Mouse (Mus musculus) 3T3-L1 (cell line): ENCODE results near the gene Mapk11.

Source experiments
- DNase-seq: peaks from one replicate; pipeline ENCODE4 v3.0.0-alpha.2; 2015; ENCODE audit warnings: low read depth, low spot score

Gene Mapk11

DNA sequence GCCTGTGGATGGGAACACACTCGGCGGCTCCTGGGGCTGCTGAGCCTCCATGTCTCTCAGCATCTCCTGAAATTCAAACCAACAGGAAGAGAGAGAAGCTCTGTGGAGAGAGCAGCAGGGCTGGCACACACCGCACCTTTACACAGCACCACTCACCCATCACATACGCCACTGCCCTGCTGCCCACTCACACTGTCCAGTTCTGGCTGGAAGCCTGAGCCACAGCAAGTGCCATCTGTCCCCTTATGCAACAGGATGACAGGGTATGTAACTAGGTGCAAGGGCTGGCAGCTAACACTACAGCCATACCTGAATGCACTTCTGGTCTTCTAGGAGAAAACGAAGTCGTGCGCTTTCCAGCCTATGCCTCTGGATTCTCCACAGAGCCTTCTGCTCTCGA is 45.0 kb downstream of the Mapk11 start:
- no peak for DNase-seq

DNA sequence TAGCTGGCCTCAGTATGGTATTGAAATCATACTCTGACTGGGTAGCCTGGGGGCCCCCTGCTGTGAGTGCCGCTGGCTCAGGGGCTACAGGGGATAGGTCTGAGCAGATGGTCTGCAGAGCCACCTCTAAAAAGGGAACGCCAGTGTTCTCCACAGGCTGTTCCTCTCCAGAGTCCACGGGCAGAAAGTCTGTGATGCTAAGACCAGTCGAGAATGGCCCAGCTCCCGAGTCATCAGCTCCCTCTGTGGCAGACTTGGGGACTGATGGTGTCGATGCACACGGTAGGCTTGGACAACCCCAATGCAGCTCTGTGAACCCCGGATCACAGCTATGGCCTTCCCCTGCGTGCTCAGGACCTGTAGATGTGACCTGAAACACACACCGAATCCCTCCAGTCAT is 45.5 kb downstream of the Mapk11 start:
- DNase-seq: no peak

DNA sequence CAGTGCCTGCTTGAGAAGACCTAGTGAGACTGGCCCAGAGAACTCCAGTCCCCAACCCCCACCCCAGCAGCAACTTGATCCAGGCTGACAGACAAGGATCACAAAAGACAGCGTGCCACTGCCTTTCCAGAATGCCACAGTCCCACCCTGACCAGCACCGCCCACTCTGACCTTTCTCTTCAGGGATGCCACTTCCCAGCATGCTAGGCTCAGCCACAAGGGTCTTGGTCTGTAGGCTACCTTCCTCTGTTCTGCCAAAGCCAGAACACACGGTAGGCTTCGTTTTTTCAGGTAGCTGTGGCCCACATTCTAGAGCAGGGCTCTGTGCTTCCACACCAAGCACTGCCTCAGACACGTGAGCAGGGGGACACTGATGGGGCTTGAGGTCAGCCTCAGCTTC is 46.8 kb downstream of the Mapk11 start:
- DNase-seq: no peak

DNA sequence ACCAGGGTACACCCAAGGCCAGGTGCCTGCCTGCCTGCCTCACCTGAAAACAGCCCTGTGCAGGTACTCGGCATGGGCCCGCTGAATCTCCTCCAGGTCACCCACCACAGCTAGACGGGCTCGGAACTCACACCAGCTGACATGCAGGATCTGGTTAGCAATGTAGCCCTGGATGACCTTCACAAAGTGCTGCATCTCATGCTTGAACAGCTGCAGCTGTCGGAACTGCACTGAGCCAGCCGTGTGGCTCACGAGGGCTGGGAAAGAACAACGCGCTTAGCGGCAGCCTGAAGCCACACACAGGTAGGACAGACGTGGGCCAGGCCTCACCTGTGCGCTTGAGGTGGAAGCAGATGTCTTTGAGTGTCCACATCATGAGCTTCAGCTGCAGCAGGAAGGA is 48.6 kb downstream of the Mapk11 start:
- DNase-seq: no peak

DNA sequence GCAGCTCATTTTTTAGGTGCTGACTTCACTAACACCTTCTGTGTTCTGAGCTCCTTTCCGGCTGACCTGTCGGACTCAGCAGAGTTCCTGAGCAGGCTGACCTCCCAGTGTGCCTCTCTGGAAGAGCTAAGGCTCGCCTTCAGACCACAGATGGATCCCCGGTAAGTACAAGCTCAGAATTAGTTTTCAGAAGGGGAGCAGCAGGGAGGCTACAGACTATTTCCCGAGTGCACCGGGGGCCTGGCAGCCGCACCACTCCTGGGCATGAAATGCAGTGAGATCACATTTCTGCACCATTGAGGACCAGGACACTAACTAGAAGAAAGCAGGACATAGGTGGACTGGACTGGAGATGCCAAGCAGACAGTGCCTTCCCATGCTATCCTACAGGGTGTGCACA is 50.8 kb downstream of the Mapk11 start:
- no peak for DNase-seq

DNA sequence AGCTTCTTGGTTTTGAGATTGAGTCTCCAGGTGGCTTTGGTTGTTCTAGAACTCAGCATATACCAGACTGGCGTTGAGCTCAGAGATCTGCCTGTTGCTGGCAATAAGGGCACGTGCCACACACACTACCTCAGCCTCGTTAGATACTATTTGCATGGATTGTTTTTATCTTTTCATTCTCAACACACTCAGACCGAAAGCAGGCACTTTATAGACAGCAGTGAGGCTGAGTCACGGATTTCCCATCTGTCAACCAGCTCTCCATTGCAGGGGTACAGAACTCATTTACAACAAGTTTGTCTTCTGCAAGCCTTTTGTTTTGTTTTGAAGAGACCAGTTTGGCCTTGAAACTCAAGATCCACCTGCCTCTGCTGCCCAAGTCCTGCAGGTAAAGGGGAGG is 52.0 kb downstream of the Mapk11 start:
- no peak for DNase-seq
